Mouse (Mus musculus) 416B (cell line): ENCODE measurements around the gene Llcfc1.

Experiments used
- DNase-seq: peaks from one replicate; pipeline ENCODE4 v3.0.0; 2011; ENCODE audit warnings: low read depth

The Llcfc1 gene

DNA sequence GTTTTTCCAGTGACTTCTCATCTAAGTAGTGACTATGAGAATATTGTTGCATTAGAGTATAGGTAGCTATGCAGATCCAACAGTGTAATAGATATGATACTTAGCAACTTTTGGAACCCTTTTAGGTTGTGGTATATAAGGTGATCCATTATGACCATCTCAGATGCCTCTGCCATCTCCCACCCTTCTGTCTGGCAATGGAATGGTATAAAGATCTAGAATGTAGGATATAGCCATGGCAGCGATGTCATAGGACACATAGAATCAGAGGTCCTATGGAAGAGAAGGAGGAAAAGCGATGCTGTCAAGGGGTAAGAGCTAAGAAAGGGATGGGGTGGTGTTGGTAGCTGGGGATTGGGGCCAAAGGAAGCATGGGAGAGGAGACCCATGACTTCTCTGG, at the start of gene Llcfc1:
Gene Llcfc1, plus strand, starts transcription at position 301 of the 400 bp plus-strand sequence.
- DNase-seq, result no peak

DNA sequence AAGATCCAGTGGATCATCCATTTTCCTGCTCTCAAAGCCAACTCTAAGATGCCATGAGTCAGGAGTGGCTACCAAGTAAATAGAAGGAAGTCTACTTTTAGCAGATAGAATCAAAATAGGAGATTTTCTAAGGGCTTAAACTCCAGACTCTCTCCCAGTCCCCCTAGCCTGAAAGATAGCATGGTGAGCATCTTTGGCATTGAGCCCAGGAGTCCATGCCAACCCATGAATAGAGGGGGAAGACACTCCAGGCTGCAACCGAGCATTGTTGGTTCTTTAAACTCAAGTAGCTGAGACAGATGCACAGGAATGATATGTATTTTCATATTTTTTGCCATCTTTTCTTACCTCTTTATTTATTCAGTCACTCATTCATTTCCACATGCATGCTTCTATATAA, 49.0 kb upstream of the Llcfc1 start:
- DNase-seq, result no peak

DNA sequence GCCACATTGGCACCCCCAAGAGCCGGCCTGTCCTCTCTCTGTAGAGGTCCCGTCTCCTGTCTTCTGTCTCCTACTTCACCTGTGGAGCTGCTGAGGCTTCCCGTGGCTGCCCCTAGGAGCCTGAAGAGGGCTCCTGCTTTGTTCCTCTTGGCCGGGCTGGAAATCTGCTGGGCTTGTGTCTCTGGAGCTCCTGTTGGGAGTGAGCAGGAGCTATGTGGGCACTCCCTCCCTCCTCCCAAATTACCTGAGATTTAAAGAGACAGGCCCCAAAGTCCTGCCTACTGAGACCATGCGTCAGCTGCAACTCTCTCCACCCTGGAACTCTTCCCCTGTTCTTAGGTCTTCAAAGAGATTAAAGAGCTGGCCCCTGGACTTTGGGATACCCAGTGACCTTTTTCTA, 48.1 kb upstream of the Llcfc1 start, which contains the start of gene Trpv6:
Gene Trpv6, minus strand, starts transcription at position 228 of the 400 bp plus-strand sequence.
- DNase-seq, result no peak

DNA sequence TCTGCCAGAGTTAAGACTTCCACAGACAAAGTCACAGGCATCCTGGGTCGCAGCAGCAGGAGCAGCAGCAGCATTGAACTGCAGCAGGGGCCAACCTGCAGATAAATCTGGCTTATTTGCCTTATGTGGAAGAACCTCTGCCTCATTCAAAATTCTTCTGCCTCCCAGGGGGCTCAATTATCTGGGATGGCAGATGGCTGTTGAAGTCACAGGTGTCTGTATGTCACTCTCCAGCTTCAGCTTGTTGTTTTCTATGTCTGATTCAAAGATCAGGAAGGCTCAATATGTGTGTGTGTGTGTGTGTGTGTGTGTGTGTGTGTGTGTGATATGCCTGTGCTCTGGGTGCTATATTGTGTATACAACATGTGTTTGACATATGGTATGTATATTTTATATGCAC, 46.8 kb upstream of the Llcfc1 start:
- DNase-seq, result no peak

DNA sequence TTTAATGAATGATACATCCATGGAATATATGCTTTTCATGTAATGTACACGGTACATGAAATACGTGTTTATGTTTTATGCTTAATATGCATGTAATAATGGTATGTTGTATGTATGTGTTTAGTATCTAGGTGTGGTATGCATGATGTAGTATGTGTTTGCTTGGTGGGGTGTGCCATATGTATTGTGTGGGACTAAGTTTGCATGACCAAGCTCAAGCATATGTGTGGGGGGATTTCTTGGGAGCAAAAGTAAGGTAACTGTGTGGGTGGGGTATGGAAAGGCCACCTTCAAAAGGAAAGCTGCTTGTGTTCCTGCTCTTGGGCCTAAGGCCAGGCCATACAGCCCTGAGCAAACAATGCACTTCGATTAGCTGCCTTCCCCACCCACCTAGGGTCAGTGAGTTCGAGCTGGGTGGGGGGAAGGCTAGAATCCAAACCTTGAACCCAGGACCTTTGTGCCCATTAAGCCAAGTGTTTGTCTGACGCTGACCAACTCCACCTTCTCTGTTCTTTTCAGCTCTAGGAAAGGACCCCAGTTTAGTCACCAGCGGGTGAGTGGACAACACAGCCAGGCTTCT, 46.2 kb upstream of the Llcfc1 start:
- no peak for DNase-seq

DNA sequence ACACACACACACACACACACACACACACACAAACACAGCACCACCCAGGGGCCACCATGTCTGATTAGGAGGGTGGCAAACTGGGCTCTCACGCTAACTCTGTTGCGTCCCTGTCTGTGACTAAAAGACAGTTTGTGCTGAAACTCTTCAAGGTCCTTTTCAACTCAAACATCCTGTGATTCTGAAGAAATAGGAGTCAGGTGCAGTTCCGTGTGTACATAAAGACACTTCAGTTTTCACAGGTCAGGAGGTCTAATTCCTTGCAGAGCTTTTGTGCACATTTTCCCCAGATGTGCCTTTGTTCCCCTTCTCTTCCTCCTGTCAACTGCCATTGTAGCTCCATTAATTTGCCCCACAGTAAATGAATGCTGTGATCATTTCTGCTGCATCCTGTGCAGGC, 43.8 kb upstream of the Llcfc1 start:
- DNase-seq, result no peak

DNA sequence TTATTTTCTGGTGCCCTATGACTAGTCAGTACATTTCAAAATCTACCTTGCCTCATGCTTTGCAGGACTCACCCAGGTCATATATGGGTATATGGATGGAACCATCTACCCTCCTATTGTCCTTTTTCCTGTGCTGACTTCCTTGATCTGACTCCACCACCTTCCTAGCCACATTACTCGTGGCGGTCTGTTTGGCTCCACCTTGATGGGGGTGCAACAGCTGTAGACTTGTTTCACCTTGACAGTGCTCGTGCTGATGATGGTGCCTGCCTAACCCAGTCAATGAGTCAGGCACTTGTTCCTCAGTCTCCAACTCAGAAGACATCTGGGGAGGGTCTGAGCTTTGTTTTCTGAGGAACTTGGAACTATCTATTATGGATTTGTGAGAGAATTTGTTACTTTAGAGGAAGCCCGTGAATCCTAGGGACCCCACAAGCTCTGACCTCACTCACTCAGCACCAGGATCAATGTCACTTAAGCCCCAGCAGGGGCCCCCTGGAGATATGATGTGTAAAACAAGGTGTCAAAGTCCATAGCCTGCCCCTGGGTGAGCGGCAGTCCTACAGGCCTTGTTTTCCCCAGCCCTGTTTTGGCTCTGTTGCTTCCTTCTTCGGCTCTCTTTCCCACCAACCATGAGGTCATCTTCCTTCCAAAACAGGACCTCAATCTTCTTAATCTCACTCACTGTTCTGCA, 42.9 kb upstream of the Llcfc1 start:
- DNase-seq, result no peak

DNA sequence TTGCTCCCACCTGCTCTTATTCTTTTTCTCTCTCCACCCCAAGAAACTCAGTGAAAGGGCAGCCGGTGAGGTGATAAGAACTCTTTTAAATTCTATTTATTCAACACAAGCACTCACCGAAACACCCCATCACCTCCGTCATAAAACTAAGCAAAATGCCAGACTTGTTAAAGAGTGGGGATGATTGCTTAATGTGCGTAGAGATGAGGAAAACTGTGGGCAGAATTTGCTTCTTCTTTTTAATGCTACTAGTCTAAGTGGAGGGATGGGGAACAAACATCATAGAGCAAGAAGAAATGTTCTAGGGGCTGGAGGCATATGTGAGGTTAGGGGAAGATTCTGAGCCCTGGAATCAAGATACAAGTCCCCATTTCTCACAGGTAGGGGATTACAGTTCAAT, 41.5 kb upstream of the Llcfc1 start:
- no peak for DNase-seq

DNA sequence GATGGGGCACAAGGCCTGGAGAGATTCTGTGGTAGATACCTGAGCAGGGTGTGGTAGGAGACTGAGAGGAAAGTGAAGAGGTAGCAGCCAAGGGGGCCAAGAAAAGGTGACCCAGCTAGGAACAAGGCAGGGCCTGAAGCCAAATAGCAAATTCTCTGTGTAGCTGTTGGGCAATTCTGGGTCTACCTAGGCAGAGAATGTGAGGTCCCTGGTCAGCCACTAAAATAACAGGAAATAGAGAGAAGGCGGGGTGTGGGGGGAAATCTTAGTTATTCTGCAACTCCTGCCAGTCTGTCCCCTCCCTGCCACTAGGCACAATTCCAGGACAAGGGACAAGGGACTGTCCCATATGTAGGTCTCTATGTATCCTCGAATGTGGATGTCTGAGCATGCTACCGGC, 41.0 kb upstream of the Llcfc1 start:
- no peak for DNase-seq

DNA sequence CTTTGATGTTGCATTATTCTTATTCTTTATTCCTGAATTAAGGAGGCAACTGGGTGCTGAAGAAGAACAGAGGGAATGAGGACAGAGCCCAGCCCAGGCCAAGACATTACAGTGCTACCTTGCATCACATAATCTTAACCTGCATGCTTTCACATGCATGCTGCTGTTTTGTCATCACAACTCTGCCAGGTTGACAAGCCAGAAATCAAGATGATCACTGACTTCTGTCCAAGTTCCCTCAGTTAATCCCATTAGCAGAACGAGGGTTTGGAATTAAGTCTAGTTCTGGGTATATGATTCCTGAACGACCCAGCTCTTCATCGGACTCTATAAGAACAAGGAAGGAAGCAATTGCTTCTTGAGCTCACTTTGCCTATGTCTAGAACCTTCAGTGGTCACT, 38.0 kb upstream of the Llcfc1 start:
- no peak for DNase-seq

DNA sequence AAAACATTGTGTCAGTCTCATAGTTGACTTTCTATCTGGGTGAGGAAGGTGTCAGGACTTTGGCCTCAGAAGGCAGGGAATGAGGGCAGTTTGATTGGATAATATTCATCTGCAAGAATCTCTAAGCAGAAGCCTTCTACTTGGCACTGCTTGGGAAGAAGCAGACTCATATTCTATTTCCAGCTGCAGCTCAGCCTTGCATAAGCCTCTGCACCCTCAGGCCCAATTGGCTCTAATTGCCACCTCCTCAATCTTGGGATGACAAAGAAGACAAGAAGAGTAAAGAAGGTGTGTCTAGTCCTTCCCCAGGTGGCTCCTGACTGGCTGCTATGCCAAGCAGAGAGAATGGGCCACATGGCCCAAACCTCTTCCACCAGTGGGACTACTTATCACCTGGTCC, 37.6 kb upstream of the Llcfc1 start:
- no peak for DNase-seq

DNA sequence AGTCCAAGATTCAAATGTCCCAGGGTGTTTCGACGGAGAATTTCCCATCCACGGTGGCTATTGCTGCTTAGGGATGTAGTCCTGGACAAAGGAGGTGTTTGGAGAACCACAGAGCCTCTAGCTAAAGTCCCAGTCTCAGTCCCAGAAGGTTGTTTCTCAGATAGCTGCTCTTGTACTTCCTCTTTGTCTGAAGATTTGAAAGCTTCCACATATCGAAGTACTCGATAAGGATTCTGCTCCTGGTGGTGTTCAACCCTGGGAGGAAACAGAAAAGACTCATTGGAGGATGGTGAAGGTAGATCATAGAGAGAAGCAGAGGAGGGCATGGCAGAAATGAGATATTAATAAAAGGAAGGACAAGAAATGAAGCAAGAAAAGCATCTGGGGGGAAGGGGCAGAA, 31.1 kb upstream of the Llcfc1 start:
- no peak for DNase-seq

DNA sequence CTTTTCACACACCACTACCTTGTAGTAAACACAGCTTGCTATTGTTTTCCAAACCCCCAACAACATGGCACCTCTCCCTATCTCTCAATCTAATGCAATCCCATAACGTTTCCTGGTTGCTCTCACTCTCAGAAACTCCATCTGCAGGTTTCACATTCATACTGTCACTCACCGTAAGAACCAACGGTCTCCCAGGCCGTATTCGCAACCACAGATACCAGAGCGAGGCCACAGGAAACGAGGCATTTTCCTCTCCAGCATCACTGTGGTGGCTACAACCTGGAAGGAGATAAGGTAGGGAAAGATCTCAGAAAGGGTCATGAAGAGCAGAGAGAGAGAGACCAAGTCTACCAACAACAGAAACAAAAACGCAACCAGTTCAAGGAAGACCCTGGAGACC, 29.6 kb upstream of the Llcfc1 start:
- peak; percentile 66 for DNase-seq

DNA sequence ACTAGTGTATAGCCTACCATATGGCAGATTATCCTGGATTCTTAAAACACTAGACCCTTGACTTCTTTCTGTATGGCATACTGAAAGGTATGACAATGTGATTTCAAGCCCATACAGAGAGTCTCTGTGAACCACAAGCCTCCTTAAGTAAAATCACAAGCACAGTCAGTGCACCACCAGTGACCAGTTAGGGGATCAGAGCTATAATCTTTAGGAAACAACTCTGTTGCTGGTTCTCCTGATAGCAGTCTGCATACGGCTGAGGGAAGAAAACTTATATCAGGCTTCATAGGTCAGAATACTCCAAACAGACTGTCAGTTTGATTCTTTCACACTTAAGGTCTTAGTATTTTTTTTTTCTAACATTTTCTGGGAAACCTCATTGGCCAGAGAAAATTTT, 25.7 kb upstream of the Llcfc1 start:
- DNase-seq, result no peak

DNA sequence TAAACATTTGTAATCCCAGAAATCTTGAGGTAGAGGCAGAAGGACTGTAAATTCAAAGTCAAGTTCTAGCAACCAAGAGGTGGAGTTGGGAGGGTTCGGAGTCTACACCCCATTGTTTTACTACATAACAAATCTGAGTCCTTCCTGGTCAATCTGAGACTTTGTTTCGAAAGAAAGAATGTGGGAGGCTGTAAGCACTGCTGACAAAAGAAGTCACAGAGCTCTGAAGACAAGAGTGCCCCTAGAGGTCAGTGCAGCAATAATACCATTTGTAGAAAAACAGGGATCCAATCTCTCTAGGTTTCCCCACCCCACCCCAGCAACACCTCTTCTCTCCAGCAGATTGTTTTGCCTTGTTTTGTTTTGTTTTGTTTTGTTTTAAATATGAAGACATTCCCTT, 21.9 kb upstream of the Llcfc1 start:
- peak; percentile 12 for DNase-seq

DNA sequence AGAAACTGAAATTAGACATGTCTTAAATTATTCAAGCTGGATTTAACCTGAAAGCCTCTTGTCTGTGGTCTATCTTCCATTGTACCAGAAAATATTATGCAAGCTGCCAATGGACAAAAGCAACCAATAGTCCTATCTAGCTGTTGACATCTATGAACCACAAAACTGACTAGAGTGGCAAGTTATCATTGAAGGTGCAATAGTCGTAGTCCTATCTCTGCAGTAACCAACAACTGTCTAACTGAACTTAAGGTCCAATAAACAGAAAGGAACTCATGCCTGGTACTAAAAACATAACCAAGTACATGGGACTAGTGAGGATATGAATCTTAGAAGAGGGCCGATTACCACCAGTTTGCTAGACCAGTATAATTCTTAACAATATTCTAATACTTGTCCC, 7.7 kb upstream of the Llcfc1 start:
- no peak for DNase-seq

DNA sequence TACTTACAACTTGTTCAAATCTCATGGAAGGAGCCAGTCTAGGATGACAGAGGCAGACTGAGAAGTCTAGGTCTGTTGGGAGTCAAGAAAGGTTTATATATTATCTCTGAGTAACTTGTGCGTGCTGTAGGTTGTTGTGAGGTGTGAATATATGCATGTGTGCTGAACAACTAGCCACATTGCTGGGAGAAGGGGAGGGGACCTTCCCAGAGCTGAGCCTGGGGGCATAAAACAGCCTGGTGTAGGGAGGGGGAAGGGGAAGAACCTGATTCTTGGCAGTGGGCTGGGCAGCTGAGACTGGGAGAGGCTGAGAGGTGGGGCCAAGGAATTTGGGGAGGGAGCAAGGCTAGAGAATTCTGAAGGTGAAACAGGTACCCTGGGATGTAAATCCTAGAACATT, 3.6 kb upstream of the Llcfc1 start, which contains the start of gene Trpv5:
Gene Trpv5, minus strand, starts transcription at position 101 of the 400 bp plus-strand sequence.
- DNase-seq, result no peak

DNA sequence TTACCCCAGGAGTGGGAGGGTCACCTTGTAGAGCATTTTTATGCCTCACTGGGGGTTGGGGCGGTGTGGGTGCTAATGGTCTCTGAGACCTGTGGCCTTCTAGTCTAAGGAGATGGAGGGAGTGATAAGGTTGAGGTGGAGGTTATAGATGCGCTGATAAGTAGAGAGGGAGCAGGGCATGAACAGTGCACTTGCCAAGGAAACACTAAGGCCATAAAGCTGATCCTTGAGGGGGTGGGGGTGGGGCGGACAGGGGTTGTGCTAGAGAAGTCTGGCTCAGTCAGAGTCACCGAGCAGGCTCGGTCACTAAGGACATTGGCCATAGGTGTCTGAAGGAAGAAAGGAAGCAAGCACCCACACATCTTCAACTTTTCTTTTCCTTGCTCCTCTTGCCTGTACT, 2.6 kb upstream of the Llcfc1 start:
- DNase-seq, result no peak

DNA sequence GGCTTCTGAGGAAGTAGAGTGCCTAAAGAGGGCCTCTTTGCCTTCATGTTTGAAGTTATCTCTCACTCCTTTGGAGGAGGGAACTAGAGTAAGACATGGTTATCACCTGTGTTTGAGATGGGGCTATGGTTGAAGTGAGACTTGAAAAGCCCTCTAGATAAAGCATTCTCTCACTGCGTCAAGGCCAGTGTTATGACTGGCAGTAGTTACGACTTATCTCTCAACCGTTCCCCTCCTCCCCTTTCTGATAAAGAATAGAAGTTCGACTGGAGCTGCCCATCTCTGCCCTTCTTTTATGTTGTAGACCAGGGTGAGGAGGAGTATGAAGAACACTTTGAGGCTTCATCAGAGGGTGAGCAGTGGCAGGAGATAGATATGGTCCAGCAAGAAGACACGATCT, 680 bp downstream of the Llcfc1 start:
- no peak for DNase-seq

DNA sequence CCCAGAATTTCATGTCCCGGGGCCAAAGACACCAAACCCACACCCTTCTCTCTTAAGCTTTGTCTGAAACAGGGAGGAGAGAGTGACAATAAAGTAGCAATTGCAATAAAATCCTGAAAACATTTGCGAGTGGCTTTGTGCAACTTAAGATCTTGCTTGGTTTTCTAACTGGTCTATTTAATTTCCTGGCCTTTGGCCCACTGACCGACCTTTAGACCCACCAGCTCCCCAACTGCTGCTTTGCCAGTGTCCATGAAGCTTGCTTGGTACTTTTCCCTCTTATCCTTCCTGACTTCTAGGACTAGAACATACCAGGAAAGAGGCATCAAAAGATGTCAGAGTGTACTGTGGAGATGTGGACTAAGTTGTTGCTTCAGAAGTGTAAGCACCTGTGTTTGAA, 1.4 kb downstream of the Llcfc1 start:
- no peak for DNase-seq

DNA sequence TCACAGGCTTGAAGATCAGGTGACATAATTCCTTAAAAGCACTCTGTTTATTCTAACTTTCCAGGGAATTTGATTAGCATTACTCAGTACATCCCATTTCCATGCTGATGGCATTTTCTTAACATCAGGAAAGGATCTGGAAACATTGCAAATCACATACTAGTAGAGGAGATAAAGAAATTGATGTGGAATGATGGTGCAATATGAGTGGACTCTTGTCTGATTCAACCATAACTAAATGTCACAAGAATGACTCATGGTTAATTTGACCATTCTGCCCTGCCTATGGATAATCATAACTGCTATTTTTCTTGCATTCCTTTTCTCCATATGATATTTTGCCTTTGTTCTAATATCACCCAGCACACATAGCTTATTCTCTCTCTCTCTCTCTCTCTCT, 8.0 kb downstream of the Llcfc1 start:
- peak; percentile 2 for DNase-seq

DNA sequence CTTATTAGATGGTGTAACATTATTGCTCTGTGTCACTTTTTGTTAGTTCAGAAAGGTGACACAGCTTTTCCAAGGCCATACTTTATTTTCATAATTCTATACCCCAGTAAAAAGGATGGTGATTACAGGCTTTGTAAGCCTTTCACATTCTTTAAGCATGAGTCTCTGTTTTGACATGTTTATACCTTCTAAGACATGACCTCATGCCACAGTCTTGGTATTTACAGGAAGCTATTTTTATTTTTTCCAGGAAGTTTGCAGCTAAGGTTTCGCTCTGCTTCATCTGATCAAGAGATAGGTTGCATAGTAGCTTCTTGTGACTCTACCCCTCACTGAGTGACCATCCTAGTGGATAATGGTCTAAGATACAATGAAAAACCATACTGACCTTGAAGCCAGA, 10.2 kb downstream of the Llcfc1 start:
- DNase-seq, result no peak

DNA sequence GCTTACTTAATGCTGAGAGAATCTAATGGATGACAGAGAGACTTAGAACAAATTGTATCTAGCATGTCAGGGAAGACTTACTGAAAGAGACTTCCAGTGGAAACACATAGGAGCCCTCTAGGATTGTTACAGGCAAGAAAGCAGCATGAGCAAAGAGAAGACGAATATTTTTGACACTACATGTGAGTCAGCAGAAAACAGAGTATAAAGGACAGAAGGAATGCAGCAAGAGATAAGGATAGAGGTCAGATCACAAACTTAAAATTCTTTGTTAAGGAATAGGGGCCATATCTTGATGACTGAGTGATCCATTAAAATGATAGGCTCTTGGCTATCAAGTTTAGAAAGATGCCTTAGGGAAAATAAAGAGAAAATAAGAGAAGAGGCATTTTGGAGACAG, 17.0 kb downstream of the Llcfc1 start:
- no peak for DNase-seq

DNA sequence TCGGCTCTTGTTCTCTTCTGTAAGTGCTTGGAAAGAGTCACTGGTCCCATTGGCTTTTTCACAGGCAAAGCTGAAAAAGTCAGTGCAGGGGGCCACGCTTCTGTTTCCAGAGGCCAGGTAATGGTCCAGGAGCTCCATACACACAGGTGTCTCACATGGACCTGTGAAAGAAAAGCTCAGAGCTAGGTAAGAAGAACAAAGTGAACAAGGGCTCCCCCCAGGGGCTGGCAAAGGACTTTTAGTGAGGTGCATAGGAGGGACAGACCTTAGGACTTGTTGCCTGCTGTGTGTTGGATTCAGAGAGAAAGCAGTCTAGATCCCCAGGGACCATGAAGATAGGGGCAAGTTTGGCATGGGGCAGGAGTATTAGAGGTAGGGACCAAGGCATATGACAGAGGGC, 18.7 kb downstream of the Llcfc1 start:
- peak; percentile 5 for DNase-seq
